Mouse (Mus musculus) ovary, adult 18-20 months (tissue): ENCODE measurements around the gene Mrm1.
A peak's percentile ranks its signal among the peaks of the same experiment; 100 is the strongest.

ENCODE experiments used
- DNase-seq: peaks from one replicate; pipeline ENCODE4 v3.0.0; 2022; ENCODE audit warnings: low spot score, mixed read lengths

The Mrm1 gene

DNA sequence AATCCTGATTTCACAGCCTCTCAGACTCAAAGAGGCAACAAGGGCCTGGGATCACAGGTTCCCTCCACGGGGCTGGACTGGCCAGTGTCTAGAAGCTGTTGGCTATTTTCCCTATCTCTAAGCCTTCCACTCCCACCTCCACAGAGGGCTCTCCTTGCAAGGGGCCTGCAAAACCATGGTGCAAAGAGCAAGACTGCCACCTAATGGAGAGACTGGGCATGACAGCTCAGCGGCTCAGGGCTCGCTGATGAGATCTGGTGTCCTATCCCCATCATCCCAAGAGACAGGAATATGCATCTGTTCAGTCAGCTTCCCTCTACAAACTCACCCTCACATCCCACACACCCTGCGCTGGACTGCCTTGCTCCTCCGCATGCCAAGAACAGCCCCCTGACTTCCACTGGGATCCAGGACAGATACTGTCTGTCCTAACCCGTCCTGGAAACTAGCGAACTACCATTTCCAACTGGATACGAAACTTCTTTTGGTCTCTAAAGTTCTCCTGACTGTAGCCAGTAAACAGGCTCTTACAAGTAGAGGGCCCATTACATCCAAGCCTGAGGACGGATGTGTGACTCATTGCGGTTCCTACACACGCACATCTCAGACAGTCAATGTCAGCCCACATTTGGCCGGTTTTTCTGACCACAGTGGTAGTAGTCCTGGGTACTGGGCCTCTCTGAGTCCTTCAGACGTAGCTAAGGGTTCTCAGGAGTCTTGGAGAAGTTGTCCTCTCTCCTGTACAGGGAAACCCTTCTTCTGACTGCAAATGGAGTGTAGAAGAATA lies 5.4 kb downstream of the Mrm1 start:
- DNase-seq = no peak

DNA sequence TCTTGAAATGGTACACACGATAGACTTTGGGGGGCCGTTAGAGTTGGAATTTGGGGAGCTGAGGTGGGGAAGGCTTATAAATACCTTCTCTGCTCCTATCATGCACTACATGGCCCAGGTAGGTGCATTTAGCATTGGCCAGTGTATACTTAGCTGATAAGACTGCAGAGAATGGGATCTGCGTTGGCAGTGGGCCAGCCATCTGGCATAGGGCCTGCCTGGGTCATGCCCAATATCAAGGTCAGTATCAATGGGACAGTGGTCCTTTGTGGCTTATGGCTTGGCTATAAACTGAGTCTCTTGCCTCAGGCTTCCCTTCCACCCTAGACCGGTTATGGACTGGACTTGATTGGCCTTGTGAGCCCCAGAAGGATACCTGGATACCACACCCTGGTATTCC lies 14.9 kb downstream of the Mrm1 start:
- DNase-seq = no peak

DNA sequence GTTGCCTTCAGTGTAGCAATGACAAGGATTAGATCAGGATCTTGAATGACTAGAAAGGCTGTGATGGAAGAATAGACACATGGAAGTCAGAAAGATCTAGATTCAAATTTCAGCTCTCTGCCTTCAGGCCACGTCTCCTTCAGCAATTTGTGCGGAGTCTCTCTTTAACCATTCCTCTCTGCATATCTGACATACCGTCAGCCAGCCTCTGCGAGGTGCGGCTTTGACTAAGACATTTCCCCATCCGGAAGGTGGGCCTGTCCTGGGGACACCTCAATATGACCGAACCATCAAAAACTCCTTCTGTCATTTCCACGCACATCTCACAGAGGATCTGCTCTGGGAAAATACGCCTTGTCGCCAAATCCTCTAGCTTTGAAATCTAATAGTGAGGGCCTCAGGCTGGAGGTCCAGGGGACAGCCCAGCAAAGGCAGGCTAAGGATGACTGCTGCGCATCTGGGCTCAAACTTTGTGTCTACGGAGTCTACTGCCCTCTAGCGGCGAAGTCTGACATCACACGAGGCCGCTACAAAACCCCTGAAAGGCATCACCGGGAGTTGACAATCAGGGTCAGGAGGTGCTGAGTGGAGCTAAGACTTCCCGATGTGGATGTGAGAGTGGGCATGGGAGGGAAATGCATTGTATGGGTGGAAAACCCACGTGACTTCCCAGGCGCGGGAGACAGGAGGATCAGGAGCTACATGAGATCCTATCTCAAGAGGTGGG lies 21.5 kb downstream of the Mrm1 start:
- no peak for DNase-seq

DNA sequence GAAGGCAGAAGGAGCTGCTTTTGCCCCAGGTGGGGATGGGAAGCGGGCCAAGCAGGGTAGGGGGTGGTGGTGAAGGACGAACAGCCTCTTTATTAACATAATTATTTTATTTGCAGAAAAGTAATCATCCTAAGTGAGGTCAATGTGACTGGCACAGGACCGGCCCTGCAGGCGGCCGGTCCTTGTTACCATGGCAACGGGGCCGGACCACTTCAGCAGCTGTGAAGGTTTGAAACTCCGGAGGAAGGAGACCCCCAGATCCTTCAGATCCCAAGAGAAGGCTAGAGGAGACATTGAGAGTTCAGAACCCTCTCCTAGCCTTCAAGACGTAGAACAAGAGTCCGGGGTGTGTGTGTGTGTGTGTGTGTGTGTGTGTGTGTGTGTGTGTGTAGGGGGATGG lies 22.3 kb downstream of the Mrm1 start:
- no peak for DNase-seq

DNA sequence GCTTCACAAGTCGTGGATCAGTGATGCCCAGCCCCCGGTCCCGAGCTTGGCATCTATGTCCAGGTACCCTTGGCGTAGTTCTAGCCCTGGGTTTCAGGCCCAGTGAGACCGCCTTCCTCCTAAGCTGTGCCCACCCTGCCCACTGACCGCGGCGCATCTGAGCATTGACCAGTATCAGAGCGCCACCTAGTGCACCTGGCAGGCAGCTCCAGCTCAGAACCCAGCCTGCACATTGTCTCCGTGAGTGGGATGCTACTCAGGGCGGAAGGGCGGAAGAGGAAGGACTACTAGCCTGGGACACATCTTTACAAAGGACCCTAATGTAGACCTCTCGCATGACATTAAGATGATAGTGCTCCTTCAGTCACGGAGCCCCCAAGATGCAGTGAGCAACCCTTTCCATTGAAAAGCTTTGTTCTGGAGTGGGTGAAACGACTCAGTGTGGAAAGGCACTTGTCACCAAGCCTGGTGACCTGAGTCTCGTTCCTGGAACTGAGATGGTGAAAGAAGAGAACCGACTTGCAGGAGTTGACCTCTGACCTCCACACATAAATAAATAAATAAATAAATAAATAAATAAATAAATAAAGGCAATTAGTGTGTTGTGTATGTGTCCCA lies 24.7 kb downstream of the Mrm1 start:
- no peak for DNase-seq

DNA sequence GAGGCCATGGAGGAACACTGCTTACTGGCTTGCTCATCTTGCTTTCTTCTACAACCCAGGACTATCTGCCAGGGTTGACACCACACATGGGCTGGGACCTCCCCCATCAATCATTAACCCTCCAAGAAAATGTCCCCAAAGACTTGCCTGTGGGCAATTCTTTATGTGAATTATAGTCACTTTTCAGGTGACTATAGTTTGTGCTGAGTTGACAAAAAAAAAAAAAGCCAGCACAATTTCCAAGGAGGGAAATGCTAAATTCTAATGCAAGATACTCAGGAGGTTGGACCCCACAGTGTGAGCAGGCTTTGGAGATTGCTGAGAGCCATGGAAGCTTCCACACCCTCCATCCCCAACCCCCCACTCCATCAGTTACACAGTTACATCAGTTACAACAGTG lies 25.8 kb downstream of the Mrm1 start:
- no peak for DNase-seq

DNA sequence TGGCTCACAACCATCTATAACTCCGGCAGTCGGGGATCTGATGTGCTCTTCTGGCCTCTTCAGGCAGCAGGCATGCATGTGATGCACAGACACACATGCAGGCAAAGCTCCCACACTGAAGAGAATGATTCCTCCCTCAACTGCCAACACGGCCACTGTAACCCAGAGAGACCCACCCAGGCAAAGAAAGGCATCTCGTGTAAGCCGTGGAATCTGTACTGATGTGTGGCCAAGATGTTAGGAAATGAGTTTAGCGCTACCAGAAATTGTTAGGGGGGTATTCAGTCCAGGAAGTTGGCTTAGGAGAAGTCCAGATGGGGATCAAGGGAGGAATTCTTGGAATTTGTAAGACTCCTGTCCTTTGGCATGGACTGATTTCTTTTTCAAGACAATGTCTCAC lies 28.9 kb downstream of the Mrm1 start:
- no peak for DNase-seq

DNA sequence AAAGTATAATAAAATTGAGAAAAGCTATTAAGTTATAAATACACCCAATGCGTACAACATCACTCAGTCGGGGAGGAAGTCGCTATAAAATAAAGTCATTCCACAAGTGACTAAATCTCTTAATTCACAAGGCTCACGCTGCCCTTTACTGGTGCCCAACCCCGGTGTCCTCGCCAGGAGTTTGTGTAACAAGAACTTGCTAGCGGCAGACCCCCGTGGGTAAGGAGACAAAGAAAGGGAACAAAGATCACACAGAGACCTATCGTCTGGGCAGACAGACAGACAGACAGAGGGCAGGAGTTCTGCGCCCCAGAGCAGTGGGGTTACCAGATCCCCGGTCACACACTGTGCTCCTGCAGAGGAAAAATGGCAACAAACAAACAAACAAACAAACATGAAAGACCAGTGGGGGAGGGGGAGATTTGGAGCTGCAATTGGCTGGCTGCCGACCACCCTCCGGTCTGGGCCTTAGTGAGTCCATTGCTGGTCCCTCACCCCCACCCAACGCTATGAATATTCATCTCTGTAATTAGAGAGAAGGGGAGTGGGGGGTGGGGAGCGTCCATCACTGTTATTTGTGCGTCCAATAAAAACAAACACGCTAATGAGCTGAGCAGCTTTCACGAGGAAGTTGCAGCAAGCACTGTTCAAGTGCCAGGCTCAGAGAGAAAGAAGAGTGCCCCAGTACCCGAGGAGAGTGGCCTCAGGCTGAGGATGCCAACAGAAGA lies 39.0 kb downstream of the Mrm1 start:
- no peak for DNase-seq

DNA sequence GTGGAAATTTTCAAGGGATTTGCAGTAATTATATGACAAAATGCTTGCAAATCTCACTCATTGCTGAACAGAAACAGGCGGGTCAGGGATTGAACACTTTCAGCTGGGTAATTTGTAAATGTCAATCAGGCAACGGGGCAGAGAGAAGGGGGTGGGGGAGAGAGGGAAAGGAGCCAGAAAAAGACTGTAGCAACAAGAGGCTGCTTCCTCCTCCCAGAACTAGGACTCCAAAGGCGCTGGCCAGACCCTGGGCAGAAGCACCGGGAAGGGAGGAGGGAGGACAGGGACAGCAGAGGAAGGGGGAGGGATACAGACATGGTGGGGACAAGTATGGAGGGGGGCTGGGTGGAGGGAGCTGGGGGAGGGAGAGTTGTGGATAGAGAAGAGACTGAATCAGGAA lies 43.8 kb downstream of the Mrm1 start:
- no peak for DNase-seq

DNA sequence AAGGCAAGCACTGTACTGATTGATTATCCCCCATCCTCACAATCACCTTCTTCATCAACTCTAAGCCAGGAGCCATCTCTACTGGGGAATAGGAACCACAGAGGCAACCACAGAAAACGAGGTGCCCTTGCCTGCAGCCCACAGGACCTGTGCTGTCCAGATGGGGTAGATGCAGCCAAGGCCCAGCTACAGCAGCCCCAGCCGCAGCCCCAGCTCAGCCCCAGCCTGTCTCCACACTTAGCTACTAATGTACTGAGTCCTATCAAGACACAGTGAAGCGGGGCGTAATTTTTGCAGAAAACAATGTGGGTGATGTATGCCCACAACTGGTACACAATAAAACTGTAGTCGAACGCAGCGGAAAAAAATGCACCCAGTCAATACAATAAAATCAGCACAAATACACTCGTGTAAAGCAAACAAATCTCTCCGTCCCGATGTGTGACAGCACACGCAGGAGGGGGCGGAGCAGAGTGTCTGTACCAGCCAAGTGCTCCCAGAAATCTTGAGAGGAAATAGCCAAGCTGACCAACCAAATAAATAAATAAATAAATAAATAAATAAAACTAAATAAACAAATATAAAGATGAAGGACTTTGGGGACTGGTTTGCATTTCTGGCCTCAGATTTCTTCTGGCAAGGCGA lies 44.3 kb downstream of the Mrm1 start:
- no peak for DNase-seq

DNA sequence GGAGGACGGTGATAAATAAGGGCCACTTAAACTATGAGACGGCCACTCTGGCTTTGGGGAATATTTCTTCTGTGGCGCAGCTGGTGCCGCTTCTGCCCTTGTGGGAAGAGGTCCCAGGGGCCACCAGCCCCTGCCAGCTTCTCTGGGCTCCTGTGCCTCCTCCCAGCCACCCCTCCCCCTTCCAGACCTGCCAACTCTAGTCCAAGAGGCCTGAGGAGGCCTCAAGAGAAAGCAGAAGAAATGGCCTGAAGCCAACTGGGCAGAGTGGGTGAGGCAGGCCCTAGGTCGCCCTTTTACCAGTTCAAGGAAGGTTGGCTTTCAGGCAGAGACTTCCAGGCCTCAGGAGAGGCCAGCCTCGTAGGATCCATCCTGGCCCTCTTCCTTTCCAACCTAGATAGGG lies 51.4 kb downstream of the Mrm1 start:
- no peak for DNase-seq

DNA sequence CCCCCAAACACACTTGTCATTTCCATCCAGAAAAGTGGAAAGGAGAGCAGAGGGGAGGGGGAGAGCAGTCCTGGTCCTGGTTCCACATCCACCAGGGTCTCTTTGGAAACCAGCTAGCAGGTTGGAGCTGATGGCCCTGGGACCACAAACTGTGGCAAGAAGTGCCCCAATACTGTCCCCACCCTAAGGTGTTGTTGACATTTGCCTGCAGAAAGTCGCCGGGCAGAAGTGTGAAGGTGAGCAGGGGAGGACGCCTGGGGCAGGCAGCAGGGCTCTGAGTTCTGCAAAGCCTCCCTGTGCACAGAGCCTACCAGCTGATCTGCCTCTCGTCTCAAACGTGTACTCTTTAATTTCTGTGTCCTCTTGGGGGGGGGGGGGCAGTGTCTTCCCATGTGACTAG lies 54.2 kb downstream of the Mrm1 start:
- DNase-seq = no peak

DNA sequence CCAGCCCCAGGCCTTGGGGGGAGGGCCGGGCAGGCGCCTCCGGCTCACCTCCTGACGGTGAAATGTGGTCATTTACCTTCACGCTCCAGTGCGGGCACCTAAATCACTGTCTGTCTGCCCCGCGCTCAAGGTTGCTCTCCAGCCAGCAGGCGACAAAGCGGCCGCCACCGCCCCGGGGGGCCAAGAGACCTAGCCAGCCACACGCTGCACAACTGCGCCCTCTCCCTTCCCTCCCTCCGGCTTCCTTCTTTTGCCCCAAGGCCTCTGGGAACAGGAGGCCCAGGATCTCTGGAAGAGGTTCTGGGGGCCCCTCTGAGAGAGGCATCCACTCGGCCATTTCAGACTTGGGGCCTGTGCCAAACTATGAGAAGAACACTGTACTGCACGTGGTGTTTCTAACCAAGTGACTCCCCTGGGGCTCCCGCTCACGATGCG lies 54.8 kb downstream of the Mrm1 start:
- DNase-seq = peak; percentile 3

DNA sequence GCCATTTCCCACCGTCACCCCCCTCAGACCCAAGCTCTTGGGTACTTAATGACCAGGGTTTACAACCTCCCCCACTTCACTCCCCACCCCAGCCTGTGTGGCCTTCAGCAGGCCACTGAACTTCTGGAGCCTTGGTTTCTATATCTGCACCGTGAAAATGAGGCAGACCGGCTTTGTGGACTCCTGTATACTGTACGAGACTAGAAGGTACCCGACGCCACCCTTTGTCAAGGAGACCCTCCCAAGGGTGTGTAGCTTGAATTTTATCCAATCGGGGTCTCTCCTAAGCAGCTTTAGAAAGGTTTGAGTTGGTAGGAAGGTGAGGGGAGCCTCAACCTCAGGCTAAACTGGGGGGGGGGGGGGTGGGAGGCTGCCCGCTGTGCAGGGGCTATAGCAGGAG lies 55.2 kb downstream of the Mrm1 start:
- no peak for DNase-seq
